Mouse (Mus musculus) megakaryocyte-erythroid progenitor cell, adult 5-6 weeks (primary cell): Measurements from ENCODE around the gene Klhl21. TPM values are rescaled to one million over a fixed set of nuclear protein-coding genes. Genes with fewer than 3 reads are reported as not detected.

Experiments
- ATAC-seq: replicated peaks from 2 replicates; pipeline ENCODE4 v1.8.0; 2016; ENCODE audit warnings: mild to moderate bottlenecking, inconsistent platforms; ENCODE audit not compliant: severe bottlenecking, poor library complexity, low FRiP score, low TSS enrichment
- total RNA-seq, 2 experiments: library from RNA; stranded (forward) in 1 of 2; stranded (reverse) in 1 of 2; fragments of 200-1000, 215-1000 nt in 1 of 2; fragments of >200 nt in 1 of 2; fragmentation: Nextera tagmentation in 1 of 2; gene quantifications; 2 replicates each; pipeline ENCODE4 v1.2.3; 2014 to 2017

The Klhl21 gene
- total RNA-seq, 2 experiments from 2014 or later = 5.1 to 7.6 TPM

GRCm38 (mm10) chr4:152043171-152043570 is 34.6 kb downstream of the Klhl21 start:
- ATAC-seq = no peak

- no peak for ATAC-seq
Measured at GRCm38 (mm10) chr4:152044609-152045008, 36.0 kb downstream of the Klhl21 start.

GRCm38 (mm10) chr4:152062390-152063110 is 53.9 kb downstream of the Klhl21 start:
- ATAC-seq = no peak

- ATAC-seq = no peak
Measured at GRCm38 (mm10) chr4:152067280-152067679, 58.7 kb downstream of the Klhl21 start.

Other genes starting within 250 kb of the Klhl21 start
- 68.4 and 92.8 TPM in 2 replicates for gene Camta1, start 146.9 kb upstream of the Klhl21 start, total RNA-seq (2014; fragmentation: Nextera tagmentation)
- 23.0 and 52.1 TPM in 2 replicates for gene Camta1, start 146.9 kb upstream of the Klhl21 start, total RNA-seq (2017)
- gene Dnajc11, start 75.1 kb upstream of the Klhl21 start, total RNA-seq (2014; fragmentation: Nextera tagmentation) = 108 and 114 TPM in 2 replicates
- gene Dnajc11, start 75.1 kb upstream of the Klhl21 start, total RNA-seq (2017) = 85.8 and 110 TPM in 2 replicates
- 2.1 and 7.3 TPM in 2 replicates for gene Thap3, start 19.8 kb upstream of the Klhl21 start, total RNA-seq (2014; fragmentation: Nextera tagmentation)
- gene Thap3, start 19.8 kb upstream of the Klhl21 start, total RNA-seq (2017) = 1.4 and 9.6 TPM in 2 replicates
- gene Phf13, start 12.5 kb upstream of the Klhl21 start, total RNA-seq (2014; fragmentation: Nextera tagmentation) = 0.15 and 0.52 TPM in 2 replicates
- 0.09 and 1.5 TPM in 2 replicates for gene Phf13, start 12.5 kb upstream of the Klhl21 start, total RNA-seq (2017)
- gene Zbtb48, start 18.9 kb downstream of the Klhl21 start, total RNA-seq (2014; fragmentation: Nextera tagmentation) = 6.6 and 27.2 TPM in 2 replicates
- 7.0 and 10.6 TPM in 2 replicates for gene Zbtb48, start 18.9 kb downstream of the Klhl21 start, total RNA-seq (2017)
- 0.74 TPM in 1 of 2 replicates, not detected in the other for gene Tas1r1, start 29.8 kb downstream of the Klhl21 start, total RNA-seq (2014; fragmentation: Nextera tagmentation)
- 0.88 TPM in 1 of 2 replicates, not detected in the other for gene Tas1r1, start 29.8 kb downstream of the Klhl21 start, total RNA-seq (2017)
- 64.3 and 67.6 TPM in 2 replicates for gene Nol9, start 30.5 kb downstream of the Klhl21 start, total RNA-seq (2014; fragmentation: Nextera tagmentation)
- 45.2 and 60.8 TPM in 2 replicates for gene Nol9, start 30.5 kb downstream of the Klhl21 start, total RNA-seq (2017)
- gene Plekhg5, start 63.7 kb downstream of the Klhl21 start, total RNA-seq (2014; fragmentation: Nextera tagmentation) = 8.9 and 15.6 TPM in 2 replicates
- 6.8 and 7.1 TPM in 2 replicates for gene Plekhg5, start 63.7 kb downstream of the Klhl21 start, total RNA-seq (2017)
- not detected in 2 replicates for gene Tnfrsf25, start 107.1 kb downstream of the Klhl21 start, total RNA-seq (2014; fragmentation: Nextera tagmentation)
- not detected in 2 replicates for gene Tnfrsf25, start 107.1 kb downstream of the Klhl21 start, total RNA-seq (2017)
- gene Espn, start 143.6 kb downstream of the Klhl21 start, total RNA-seq (2014; fragmentation: Nextera tagmentation) = 2.9 and 5.7 TPM in 2 replicates
- 2.2 and 3.1 TPM in 2 replicates for gene Espn, start 143.6 kb downstream of the Klhl21 start, total RNA-seq (2017)
- 0.35 TPM in 1 of 2 replicates, not detected in the other for gene Hes2, start 150.1 kb downstream of the Klhl21 start, total RNA-seq (2014; fragmentation: Nextera tagmentation)
- not detected in 2 replicates for gene Hes2, start 150.1 kb downstream of the Klhl21 start, total RNA-seq (2017)
- 33.8 and 42.9 TPM in 2 replicates for gene Acot7, start 169.3 kb downstream of the Klhl21 start, total RNA-seq (2014; fragmentation: Nextera tagmentation)
- gene Acot7, start 169.3 kb downstream of the Klhl21 start, total RNA-seq (2017) = 25.3 and 38.1 TPM in 2 replicates